Mouse (Mus musculus) hindbrain, embryonic 15.5 days (tissue): ENCODE data around the gene Def6. TPM values are rescaled to one million over a fixed set of nuclear protein-coding genes. Genes with fewer than 3 reads are reported as not detected.

Experiments used
- ATAC-seq: fragments of 200-750 bp; cut with Nextera tagmentation; 2 replicates; pipeline ENCODE4 v1.8.0; 2017; ENCODE audit warnings: low read depth, moderate number of reproducible peaks, moderate TSS enrichment; ENCODE audit not compliant: low FRiP score
- H3K27ac ChIP-seq: fragments of 300-500 bp; sonication (generic); replicated peaks from 2 replicates; pipeline ENCODE4 v1.5.1; 2015; ENCODE audit warnings: mild to moderate bottlenecking, inconsistent platforms
- H3K27me3 ChIP-seq: fragments of 300-500 bp; sonication (generic); 2 replicates; pipeline ENCODE4 v1.6.1; 2015; ENCODE audit warnings: control low read depth, inconsistent platforms
- H3K36me3 ChIP-seq: fragments of 300-500 bp; sonication (generic); 2 replicates; pipeline ENCODE4 v1.6.1; 2015; ENCODE audit warnings: control low read depth, inconsistent platforms
- H3K4me1 ChIP-seq: fragments of 300-500 bp; sonication (generic); replicated peaks from 2 replicates; pipeline ENCODE4 v1.6.1; 2015; ENCODE audit warnings: control low read depth, inconsistent platforms
- H3K4me2 ChIP-seq: fragments of 300-500 bp; sonication (generic); 2 replicates; pipeline ENCODE4 v1.6.1; 2015; ENCODE audit warnings: moderate library complexity, mild to moderate bottlenecking, inconsistent platforms
- H3K4me3 ChIP-seq: fragments of 300-500 bp; sonication (generic); 2 replicates; pipeline ENCODE4 v1.5.1; 2015; ENCODE audit warnings: mild to moderate bottlenecking, inconsistent platforms
- H3K9ac ChIP-seq: fragments of 300-500 bp; sonication (generic); 2 replicates; pipeline ENCODE4 v1.6.1; 2015; ENCODE audit warnings: inconsistent platforms
- H3K9me3 ChIP-seq: fragments of 300-500 bp; sonication (generic); 2 replicates; pipeline ENCODE4 v1.6.1; 2016; ENCODE audit warnings: control low read depth, inconsistent platforms
- WGBS: fragments of 180-500 bp; shearing (Covaris S2); methylation state at CpG from one replicate; pipeline ENCODE4 v1.1.7; 2015; 5-methylcytosine and 5-hydroxymethylcytosine counted together
- polyA plus RNA-seq: library from polyadenylated mRNA; unstranded; fragments of >200 nt; fragmentation: Nextera tagmentation; extraction: Ambion mirVana; gene quantifications from 2 replicates; pipeline ENCODE4 v1.2.1, GENCODE M21; 2015

Gene Def6
- polyA plus RNA-seq, 1 experiment from 2014 or later = 8.9 TPM

DNA sequence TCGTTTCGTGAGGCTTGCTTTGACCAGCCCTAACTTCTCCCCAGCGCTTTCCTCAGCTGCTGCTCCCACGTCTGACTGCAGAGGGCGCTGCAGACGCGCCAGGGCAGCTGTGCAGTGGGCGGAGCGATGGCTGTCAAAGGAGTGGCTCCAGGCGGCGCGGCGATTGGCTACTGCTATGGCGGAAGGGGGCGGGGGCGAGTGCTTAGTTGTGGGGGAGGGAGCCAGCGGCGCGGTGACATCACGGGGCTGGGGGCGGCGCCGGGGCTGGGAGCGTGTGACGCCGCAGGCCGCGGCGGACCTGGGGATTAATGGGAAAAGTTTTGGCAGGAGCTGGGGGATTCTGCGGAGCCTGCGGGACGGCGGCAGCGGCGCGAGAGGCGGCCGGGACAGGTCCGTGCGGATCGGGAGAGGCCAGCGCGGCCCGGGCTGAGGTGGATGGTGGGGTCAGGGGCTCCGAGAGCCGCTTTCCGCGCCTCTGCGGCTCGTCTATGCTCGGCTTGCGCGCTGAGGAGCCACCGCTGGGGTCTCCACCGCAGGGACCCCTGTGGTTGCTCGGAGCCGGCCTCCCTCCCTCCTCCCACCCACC is 25.0 kb downstream of the Def6 start, which contains the start of gene Ppard:
Gene Ppard (plus strand): TSS at position 226 of the 586 bp plus-strand sequence.
- Histone ChIP-seq H3K4me2 (peak within 1 kb of the TSS; percentile 95), H3K9me3 (no peaks in the 10 kb centered on the region), H3K27ac (peak within 1 kb of the TSS; percentile 78), H3K4me3 (peak within 1 kb of the TSS; percentile 66), H3K9ac (peak within 1 kb of the TSS; percentile 69), H3K36me3 (no peaks in the 10 kb centered on the region), H3K27me3 (no peaks in the 10 kb centered on the region), H3K4me1 (peaks cover 18% of the 10 kb centered on the region)
- WGBS = under 1% methylated on average over 46 of the region's 57 CpGs
- peak; percentile 95 for ATAC-seq

DNA sequence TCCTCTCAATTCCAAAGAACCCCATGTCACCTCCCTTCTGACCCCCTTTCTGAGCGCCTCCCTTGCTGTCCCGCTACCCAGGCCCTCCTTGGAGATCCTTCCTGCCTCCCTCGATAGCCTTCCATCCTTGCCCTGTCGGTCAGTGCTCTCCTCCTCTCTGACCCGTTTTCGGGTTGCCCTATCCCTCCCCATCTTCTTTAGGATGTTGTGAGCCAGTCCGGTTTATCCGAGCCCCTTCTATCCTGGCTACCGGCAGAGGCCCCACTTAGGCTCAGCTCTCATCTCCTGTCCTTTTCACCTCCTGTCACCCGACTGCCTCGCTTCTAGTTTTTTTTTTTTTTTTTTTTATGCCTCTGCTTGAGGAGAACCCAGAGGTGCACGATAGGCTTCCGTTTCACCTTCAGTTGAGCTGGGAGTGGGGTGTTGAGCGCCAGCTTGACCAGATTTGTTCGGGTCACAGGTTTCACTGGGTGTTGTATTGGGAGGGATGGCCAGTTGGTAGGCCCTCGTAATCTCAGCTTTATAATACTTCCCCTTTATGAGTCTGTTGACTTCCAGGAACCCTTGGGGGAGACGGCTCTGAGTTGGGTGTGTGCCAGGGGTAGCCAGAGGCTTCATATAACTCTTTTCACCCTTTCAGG is 25.6 kb downstream of the Def6 start:
- whole genome bisulfite sequencing = 6% methylated on average over 17 of the region's 17 CpGs

DNA sequence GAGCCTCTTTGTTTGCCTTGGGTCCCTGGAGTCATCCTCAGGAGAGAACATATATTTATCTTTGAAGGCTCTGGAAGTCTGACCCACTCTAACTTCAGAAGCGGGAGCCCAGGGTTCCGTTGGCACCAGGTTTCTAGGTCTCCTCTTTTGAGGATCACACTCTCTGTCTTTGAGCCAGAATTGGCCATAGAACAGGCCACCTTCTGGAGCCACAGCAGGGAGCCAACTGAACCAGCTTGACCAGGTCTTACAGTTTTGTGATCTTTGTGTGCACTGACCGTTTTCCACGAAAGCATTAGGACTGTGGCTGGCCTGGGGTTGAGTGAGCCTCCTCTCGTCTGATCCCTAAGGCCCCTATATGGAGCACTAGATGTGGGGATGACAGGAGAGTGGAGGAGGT is 27.1 kb downstream of the Def6 start:
- H3K27ac ChIP-seq = no peak overlapping the region
- H3K4me3 ChIP-seq = no peak overlapping the region
- WGBS = 86% methylated on average over 5 of the region's 5 CpGs
- H3K36me3 ChIP-seq = no peaks in the 10 kb centered on the region
- H3K4me1 ChIP-seq = peaks cover 23% of the 10 kb centered on the region
- H3K9me3 ChIP-seq = no peaks in the 10 kb centered on the region
- H3K9ac ChIP-seq = no peak overlapping the region
- H3K4me2 ChIP-seq = peak overlapping the region; percentile 95; the same call in 1 of the 2 replicates
- no peaks in the 10 kb centered on the region for H3K27me3 ChIP-seq
- ATAC-seq = no peak

More for the DNA sequence above, 25.6 kb downstream of the Def6 start:
- Histone ChIP-seq H3K27ac (peak overlapping the region; percentile 78), H3K4me2 (peak overlapping the region; percentile 95), H3K9ac (peak overlapping the region; percentile 69), H3K9me3 (no peaks in the 10 kb centered on the region), H3K36me3 (no peaks in the 10 kb centered on the region), H3K4me1 (peaks cover 23% of the 10 kb centered on the region), H3K4me3 (peak overlapping the region; percentile 66), H3K27me3 (no peaks in the 10 kb centered on the region)
- ATAC-seq = no peak; the same call in 1 of the 2 replicates

DNA sequence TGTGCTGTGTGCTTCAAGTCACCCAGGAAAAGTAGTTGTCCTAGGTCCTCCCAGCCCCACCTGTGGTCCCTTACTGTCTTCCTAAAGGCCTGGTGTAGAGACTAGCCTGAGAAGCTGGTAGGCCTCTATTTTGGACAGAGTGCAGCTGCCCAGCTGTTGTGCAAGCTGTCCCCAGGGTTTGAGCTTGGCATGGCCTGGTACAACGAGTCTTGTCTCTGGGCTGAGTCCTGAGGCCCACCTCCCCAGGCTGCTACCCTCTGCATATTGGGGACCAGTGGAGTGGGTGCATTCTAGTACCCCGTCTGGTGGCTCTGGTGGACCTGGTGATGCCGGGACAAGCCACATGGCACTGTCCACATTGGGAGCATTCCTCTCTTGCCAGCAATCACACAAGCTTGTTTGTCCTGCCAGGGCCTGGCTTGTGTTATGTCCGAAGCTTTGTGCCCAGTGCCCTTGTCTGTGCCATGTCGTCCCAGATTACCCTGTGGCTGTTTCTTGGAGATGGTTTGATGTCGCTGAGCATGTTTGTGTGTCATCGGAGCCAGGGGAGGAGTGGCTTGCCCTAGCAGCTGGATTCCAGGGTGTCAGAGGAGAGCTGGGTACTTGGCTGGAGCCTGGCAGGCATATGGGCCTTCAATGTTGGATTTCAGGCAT is 28.5 kb downstream of the Def6 start:
- no peak overlapping the region for H3K27ac ChIP-seq

DNA sequence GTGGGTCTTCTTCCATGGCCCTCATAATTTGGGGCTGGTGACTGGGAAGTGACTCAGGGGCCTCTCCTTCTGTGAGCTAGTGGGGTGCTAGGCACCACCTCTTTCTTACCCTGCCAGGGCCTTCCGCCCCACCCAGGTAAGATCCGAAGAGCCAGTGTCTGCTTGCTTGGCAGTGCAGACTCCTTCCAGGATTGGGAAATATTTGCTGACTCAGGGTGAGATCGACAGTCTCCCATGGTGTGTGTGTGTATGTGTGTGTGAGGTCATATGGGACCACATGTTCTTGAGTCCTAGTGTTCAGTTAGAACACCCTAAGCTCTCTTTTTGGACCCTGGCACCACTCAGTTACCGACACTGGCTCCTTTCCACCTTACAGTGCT is 29.0 kb downstream of the Def6 start:
- peaks cover 23% of the 10 kb centered on the region for H3K4me1 ChIP-seq
- H3K9ac ChIP-seq = no peak overlapping the region
- no peaks in the 10 kb centered on the region for H3K36me3 ChIP-seq
- no peak overlapping the region for H3K4me2 ChIP-seq
- no peak overlapping the region for H3K27ac ChIP-seq
- H3K9me3 ChIP-seq = no peaks in the 10 kb centered on the region
- ATAC-seq = no peak
- no peak overlapping the region for H3K4me3 ChIP-seq
- no peaks in the 10 kb centered on the region for H3K27me3 ChIP-seq
- WGBS = 87% methylated on average over 4 of the region's 4 CpGs

More for the DNA sequence above, 28.5 kb downstream of the Def6 start:
- no peaks in the 10 kb centered on the region for H3K36me3 ChIP-seq
- no peak overlapping the region for H3K9ac ChIP-seq
- peaks cover 23% of the 10 kb centered on the region for H3K4me1 ChIP-seq
- 81% methylated on average over 7 of the region's 7 CpGs for WGBS
- no peak for ATAC-seq
- no peak overlapping the region for H3K4me3 ChIP-seq
- H3K9me3 ChIP-seq = no peaks in the 10 kb centered on the region
- no peaks in the 10 kb centered on the region for H3K27me3 ChIP-seq
- H3K4me2 ChIP-seq = no peak overlapping the region

DNA sequence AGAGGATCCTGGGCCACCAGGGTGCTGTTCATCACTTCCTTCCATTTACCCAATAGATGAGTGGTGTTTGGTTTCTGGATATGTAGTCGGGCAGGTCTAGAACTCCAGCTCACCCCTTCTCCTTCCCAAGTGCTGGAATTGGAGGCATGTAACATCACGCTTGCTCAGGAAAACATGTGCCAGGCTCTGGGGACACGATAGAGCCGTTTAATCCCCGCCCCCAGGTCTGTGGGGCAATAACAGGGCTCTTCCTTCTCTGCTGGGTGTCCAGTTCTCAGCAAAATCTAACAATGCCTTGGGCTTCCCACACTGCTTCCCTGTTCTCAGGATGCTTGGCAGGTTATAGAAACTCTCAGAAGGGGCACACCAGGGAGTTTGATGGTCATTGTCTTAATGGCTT is 29.8 kb downstream of the Def6 start:
- ATAC-seq = no peak
- H3K4me3 ChIP-seq = no peak overlapping the region
- H3K27ac ChIP-seq = 0 out of 2 replicates have a peak overlapping the region, but pooled peaks have one; percentile 10
- H3K4me1 ChIP-seq = peaks cover 23% of the 10 kb centered on the region
- no peak overlapping the region for H3K9ac ChIP-seq
- H3K36me3 ChIP-seq = no peaks in the 10 kb centered on the region
- 50% methylated on average over 5 of the region's 5 CpGs for WGBS
- no peaks in the 10 kb centered on the region for H3K27me3 ChIP-seq
- H3K9me3 ChIP-seq = no peaks in the 10 kb centered on the region
- H3K4me2 ChIP-seq = no peak overlapping the region

DNA sequence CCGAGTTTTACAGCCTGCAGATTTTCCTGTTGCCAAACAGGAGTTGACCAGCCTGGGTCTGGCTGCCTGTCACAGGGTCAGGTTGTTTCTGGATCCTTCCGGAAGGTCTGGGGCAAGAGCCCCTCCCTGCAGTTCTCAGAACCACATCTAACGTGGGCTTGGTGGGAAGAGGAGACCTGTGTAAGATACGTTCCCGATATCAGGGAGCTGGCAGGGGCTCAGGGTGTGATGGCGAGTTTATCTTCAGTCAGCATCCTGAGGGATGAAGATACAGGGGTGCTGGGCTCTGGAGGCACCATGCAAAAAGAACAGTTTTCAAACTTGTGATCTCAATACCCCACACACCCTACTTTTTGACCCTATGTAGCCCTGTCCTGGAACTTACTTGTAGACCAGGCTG is 30.3 kb downstream of the Def6 start:
- Histone ChIP-seq H3K4me2 (no peak overlapping the region), H3K27ac (no peak overlapping the region), H3K9me3 (no peaks in the 10 kb centered on the region), H3K4me1 (peaks cover 23% of the 10 kb centered on the region), H3K27me3 (no peaks in the 10 kb centered on the region), H3K4me3 (no peak overlapping the region), H3K9ac (no peak overlapping the region), H3K36me3 (no peaks in the 10 kb centered on the region)
- ATAC-seq = no peak
- 74% methylated on average over 6 of the region's 6 CpGs for WGBS

DNA sequence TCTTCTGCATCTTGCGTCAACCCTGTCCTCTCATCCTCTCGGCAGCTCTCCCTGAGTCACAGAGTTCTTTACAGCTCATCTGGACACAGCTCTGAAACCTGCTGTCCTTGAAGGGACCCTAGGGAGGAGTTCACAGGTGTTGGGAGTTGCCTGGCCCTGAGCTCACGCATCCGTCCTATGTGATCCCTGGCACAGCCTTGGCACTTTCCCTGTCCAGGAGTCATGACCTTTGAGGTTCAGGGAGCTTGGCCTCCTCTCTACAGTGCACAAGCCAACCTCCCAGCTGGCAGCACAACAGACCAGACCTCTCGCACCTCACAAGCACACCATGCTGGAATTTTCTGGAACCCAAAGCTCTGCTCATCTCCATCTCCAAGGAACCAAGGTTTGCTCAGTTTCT is 33.3 kb downstream of the Def6 start:
- H3K27ac ChIP-seq = no peak overlapping the region
- no peaks in the 10 kb centered on the region for H3K27me3 ChIP-seq
- WGBS = 94% methylated on average over 5 of the region's 5 CpGs
- no peak for ATAC-seq
- H3K4me3 ChIP-seq = no peak overlapping the region
- H3K4me2 ChIP-seq = no peak overlapping the region
- H3K36me3 ChIP-seq = no peaks in the 10 kb centered on the region
- no peaks in the 10 kb centered on the region for H3K9me3 ChIP-seq
- H3K4me1 ChIP-seq = peaks cover 31% of the 10 kb centered on the region
- H3K9ac ChIP-seq = no peak overlapping the region

DNA sequence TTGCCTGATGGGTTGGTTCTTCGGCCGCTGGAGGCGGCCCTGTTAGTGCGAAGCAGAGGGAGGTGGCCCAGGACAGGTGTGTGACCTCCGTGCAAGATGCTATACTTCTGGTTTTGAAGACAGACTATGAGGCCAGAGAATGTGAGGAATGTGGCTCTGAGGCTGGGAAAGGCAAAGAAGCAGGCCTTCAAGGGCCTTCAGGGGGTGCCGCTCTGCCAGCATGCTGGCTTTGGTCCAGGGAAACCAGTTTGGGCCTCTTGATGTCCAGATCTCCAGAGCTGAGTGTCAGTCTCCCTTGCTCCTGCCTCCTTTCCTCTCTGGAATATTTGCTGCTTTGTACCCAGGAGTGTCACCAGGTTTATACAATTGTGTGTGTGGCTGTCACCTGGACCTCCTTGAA is 34.7 kb downstream of the Def6 start:
- H3K27me3 ChIP-seq = no peaks in the 10 kb centered on the region
- H3K9me3 ChIP-seq = no peaks in the 10 kb centered on the region
- H3K36me3 ChIP-seq = no peaks in the 10 kb centered on the region
- no peak overlapping the region for H3K4me2 ChIP-seq
- H3K9ac ChIP-seq = no peak overlapping the region
- WGBS = 84% methylated on average over 6 of the region's 6 CpGs
- no peak overlapping the region for H3K4me3 ChIP-seq
- H3K4me1 ChIP-seq = peaks cover 23% of the 10 kb centered on the region
- no peak for ATAC-seq
- H3K27ac ChIP-seq = no peak overlapping the region

DNA sequence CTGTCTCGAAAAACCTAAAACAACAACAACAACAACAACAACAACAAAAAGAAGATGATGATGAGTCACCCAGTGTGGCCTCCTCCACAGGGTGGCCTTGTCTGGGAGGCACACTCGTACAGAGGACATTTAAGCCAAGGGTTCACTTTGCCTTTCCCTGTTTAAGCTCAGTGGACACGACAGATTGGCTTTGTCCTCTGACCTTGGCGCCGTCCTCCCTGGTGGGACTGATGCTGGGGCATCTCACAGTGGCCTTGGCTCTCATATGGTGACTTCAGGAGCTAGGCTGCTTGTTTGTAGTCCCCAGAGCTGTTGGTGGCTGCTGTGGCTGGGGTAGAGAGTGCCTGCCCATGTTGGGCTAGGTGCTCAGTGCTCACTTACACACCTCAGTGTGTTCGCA is 36.6 kb downstream of the Def6 start:
- Histone ChIP-seq H3K9me3 (no peaks in the 10 kb centered on the region), H3K36me3 (no peaks in the 10 kb centered on the region), H3K4me1 (peaks cover 15% of the 10 kb centered on the region), H3K27ac (peak overlapping the region; percentile 64), H3K9ac (no peak overlapping the region), H3K4me3 (no peak overlapping the region), H3K27me3 (no peaks in the 10 kb centered on the region), H3K4me2 (no peak overlapping the region)
- WGBS = 87% methylated on average over 6 of the region's 6 CpGs
- ATAC-seq = 0 out of 2 replicates have a peak, but pooled peaks have one; percentile 12

DNA sequence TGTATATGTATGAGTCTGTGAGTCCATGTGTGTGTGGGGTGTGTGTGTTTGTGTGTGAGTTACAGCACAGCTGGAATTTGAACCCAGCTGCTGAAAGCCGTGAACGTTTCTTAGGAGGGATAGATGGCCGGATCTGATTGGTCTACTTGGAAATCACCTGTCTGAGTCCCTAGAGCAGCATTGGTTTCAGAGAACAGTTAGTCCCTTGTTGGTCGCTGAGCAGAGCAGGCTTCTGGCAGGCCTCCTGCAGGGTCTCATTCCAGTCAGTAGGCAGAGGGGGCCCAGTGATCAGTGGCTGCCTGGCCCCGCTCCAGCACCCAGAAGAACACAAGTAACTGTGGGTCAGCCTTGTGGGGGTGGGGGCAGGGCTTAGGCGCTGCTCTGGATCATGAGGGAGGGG is 37.1 kb downstream of the Def6 start:
- peak; percentile 84 for ATAC-seq
- Histone ChIP-seq H3K36me3 (no peaks in the 10 kb centered on the region), H3K27ac (peak overlapping the region; percentile 64), H3K27me3 (no peaks in the 10 kb centered on the region), H3K9me3 (no peaks in the 10 kb centered on the region), H3K9ac (no peak overlapping the region), H3K4me1 (peaks cover 15% of the 10 kb centered on the region), H3K4me2 (no peak overlapping the region), H3K4me3 (no peak overlapping the region)
- WGBS = 27% methylated on average over 6 of the region's 6 CpGs

DNA sequence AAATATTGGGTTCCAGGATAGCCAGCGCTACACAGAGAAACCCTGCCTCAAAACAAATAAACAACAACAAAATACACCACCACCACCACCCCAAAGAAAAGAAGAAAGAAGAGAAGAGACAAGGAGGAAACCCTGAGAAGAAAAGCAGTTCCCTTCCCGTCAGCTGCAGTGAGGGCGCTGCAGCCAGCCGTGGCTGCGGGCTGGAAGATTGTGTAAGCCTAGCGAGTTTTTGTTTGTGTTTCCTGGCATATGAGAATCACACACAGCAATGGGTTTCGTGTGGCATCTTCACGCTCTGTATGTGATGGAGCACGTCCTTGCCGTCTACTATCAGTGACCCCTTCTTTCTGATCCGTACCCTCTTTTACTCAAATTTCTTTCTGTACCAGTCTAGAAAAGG is 39.1 kb downstream of the Def6 start:
- WGBS = 79% methylated on average over 11 of the region's 11 CpGs
- Histone ChIP-seq H3K9ac (no peak overlapping the region), H3K4me3 (no peak overlapping the region), H3K36me3 (no peaks in the 10 kb centered on the region), H3K27ac (no peak overlapping the region), H3K4me1 (peaks cover 15% of the 10 kb centered on the region), H3K9me3 (no peaks in the 10 kb centered on the region), H3K4me2 (no peak overlapping the region), H3K27me3 (no peaks in the 10 kb centered on the region)
- ATAC-seq = no peak
